Mouse (Mus musculus): Measurements from ENCODE around the gene Lhx2. TPM values are rescaled to one million over a fixed set of nuclear protein-coding genes. Genes with fewer than 3 reads are reported as not detected.

Lhx2 gene
- total RNA-seq, 2 experiments from 2014 or later, result 110 to 128 TPM

- intact Hi-C loops (cut with DNase I), result no loop called here
- no peak for DNase-seq
These were observed 58.8 kb downstream of the Lhx2 start for GRCm38 (mm10) chr2:38397882-38398281.

DNA sequence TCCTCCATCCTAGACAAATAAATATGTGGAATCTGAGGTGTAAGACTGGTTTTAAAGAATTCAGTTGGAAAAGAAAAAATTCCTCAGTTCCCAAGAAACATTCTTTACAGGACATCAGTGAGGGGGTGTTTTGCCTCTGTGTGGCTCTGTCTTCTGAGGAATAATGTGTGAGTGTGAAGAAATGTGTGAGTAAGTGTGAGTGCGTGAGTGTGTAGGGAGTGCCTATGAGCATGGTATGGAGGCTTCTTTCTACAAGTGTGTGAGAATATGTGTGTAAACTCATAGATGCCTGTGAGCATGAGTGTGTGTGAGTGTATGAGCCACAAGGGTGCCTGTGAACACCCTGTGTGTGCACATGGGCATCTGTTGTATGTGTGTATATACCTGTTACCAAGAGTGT lies 63.5 kb downstream of the Lhx2 start:
- no peak for DNase-seq

DNA sequence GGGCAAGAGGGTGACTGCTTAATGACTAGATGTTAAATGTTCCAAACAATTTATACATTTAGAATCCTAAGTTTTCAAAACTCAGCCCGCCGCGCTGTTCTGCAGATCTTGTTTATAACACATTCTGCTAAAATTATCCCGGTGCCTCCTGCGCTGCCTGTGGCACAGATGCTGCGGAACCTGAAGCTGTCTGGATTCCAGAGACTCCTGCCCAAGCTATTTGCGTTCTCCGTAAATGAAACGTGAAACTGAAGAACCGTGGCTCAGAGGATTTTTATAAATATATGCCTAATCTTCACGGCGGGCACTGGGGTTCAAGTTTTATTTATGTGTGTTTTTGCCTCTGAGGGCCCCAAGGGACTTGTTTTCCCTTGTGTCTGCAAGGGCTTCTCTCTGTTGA lies 64.2 kb downstream of the Lhx2 start:
- no peak for DNase-seq
- intact Hi-C loops (cut with DNase I), result no loop called here

More for the DNA sequence above, 63.5 kb downstream of the Lhx2 start:
- intact Hi-C loops (cut with DNase I), result no loop called here

GRCm38 (mm10) chr2:38404007-38404596 lies 65.0 kb downstream of the Lhx2 start:
- intact Hi-C loops (cut with DNase I), result no loop called here
- DNase-seq, result no peak

- DNase-seq, result no peak
- intact Hi-C loops (cut with DNase I), result no loop called here
These were observed 66.3 kb downstream of the Lhx2 start for GRCm38 (mm10) chr2:38405356-38405755.

- intact Hi-C loops (cut with DNase I), result no loop called here
- no peak for DNase-seq
These were observed 70.2 kb downstream of the Lhx2 start for GRCm38 (mm10) chr2:38409309-38409708.

DNA sequence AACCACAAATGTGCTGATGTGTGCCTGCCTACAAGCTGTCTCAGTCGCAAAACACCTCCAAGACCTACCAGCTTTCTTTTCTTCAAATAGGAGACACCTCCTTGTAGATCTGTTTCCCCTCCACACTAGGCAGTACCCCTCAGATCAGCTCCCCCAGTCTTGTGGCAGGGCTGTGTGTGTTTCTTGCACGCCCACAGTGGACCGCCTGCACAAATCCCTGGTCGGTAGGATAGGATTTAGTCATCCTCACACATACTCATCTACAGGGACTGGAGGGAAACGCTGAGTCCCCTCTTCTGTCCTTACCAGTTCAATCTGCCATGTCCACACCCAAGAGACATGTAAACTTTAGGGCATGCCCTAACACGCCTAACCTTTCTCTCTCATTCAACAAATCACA lies 71.1 kb downstream of the Lhx2 start:
- no peak for DNase-seq

DNA sequence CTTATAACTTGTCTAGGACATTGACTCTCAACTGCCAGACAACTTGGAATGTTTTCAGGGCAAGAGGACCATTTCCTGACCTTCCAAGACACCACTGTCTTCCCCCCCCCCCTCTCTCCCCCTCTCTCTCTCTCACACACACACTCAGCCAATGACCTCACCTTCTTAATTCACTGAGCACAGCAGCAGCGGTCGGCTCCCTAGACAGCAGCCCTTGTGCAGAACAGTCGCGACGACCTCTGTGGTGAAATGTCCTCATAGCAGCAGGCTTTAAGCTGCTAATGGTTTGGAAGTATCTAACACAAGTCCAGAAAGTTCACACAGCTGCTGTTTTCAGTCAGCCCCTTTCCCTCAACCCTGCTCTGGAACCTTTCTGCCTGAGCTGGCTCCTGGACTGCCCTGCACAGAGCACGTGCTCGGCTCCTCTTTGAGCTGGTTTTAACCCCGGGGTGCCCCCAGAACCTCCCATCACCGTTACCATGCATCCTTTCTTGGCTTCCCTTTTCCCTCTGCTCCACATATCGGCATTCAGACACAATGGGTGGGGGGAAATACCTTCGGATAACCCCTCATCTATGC lies 73.6 kb downstream of the Lhx2 start:
- intact Hi-C loops (cut with DNase I), result no loop called here
- no peak for DNase-seq

More for the DNA sequence above, 71.1 kb downstream of the Lhx2 start:
- intact Hi-C loops (cut with DNase I), result no loop called here

DNA sequence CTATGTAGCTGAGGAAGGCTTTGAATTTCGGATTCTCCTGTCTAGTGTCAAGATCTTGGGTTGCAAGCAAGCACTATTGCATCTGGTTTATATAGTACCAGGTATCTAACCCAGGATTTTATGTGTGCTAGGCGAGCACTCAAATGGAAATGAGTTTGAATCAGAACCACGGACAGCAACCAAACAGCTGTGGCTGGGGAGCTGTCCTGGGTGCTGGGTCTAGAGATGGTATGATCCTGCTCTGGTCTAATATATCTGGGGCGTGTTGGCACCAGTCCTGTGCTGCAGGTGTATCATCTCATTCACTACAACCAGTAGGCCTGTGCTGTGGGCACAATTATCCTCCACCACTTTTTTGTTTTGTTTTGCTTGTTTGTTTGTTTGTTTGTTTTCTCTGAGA lies 78.9 kb downstream of the Lhx2 start:
- intact Hi-C loops (cut with DNase I), result no loop called here
- no peak for DNase-seq

Other genes with a start within 250 kb of the Lhx2 start
- 10 to 100 TPM; 70.7 to 75.7 TPM for gene Dennd1a, start 51.9 kb upstream of the Lhx2 start, total RNA-seq (2021)
- 10 to 100 TPM; 29.0 to 33.7 TPM for gene Nek6, start 172.4 kb downstream of the Lhx2 start, total RNA-seq (2021)

Data from left cerebral cortex, postnatal 4 days (tissue).